Mouse (Mus musculus) G1E-ER4 (cell line): ENCODE measurements around the gene Dtnb. TPM values are rescaled to one million over a fixed set of nuclear protein-coding genes. Genes with fewer than 3 reads are reported as not detected.

Source experiments
- GATA1 ChIP-seq: IDR thresholded peaks from one replicate; pipeline ENCODE4 v1.8.0; 2012; ENCODE audit warnings: low read length, inconsistent platforms
- polyA plus RNA-seq: library from polyadenylated mRNA; stranded (reverse); fragments of >175 nt; gene quantifications from 2 replicates; pipeline ENCODE4 v1.2.3, GENCODE M21; 2012

Dtnb gene
- polyA plus RNA-seq, 1 experiment: not detected

DNA sequence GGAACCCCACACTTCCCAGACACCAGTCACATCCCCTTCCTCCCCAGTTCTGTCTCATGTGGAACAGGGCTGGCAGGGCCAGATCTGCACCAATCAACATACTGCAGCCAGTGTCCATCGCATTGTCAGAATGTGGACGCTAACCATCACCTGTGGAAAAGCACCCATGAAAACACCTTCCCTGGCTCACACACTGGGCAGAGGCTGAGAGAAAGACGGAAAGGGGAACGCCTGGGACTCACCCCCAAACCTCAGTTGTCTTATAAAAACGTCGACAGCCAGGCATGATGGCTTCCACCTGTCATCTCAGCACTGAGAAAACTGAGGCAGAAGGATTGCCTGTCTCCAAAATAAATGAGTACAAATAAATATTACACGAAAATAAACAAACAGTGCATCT is 219.1 kb downstream of the Dtnb start:
- no peak for TF ChIP-seq GATA1

DNA sequence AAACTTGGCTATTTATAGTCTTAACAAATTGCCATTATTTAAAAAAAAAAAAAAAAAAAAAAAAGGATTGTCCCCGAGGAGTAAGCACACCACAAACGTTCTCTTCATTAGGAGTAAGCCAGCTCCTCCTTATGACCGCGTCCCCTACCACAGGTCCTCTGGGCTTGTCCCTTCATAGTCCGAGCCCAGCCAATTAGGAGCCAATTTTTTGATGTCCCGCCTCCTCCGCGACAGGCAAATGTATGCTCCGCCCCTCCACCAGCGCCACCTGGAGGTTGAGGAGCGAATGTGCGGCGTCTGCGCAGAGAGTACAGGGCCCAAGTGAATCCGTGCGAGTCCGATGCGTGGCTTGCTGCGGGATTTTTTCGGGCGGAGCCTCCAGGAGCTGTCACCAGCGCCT is 219.6 kb downstream of the Dtnb start:
- no peak for TF ChIP-seq GATA1

DNA sequence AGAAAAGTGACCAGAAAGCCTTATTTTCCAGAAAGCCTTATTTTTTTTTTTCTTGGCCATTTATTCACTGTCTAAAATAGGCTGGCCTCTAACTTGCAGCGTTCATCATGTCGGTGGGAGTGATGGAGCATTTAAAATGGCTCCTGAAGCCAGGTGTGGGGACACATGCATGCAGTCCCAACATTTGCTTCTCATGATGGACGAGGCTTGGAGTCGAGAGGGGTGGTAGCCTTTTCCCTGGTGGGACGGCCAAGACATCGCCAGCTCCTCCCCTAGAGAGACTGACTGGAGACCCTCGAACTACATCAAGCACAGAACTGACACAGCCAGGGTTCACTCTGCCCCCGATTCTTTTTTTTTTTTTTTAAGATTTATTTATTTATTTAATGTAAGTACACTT is 220.1 kb downstream of the Dtnb start:
- no peak for TF ChIP-seq GATA1

DNA sequence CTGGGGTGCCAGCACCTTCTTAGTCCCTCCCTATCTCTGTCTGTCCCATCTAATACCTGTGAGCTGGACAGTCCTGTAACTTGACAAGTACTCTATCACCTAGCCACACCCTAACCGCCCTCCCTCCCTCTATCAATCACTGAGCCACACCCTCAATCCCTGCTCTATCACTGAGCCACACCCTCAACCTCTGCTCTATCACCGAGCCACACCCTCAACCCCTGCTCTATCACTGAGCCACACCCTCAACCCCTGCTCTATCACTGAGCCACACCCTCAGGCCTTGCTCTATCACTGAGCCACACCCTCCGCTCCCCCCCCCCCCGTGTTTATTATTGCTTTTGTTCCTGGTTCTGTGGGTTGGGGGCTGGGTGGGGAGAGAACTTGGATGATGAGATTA is 223.4 kb downstream of the Dtnb start:
- no peak for TF ChIP-seq GATA1

DNA sequence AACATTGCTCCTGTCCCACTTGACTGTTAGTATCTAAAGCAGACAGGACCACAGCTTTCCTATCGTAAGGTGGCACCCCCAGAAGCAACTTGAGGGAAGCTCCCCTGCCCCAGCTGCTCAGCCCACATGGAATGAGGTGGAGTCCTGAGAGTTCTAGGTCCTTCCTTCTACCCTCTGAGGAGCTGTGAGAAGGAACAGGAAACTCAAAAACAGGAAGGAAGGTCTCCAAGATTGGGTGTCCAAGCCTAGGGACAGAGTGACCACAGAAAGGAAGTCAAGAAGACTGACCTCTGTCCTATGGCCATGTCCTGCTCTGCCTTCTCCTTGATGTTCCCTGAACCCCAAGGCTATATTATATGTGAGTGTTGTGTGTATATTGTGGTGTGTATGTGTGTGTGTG is 227.4 kb downstream of the Dtnb start:
- no peak for TF ChIP-seq GATA1

DNA sequence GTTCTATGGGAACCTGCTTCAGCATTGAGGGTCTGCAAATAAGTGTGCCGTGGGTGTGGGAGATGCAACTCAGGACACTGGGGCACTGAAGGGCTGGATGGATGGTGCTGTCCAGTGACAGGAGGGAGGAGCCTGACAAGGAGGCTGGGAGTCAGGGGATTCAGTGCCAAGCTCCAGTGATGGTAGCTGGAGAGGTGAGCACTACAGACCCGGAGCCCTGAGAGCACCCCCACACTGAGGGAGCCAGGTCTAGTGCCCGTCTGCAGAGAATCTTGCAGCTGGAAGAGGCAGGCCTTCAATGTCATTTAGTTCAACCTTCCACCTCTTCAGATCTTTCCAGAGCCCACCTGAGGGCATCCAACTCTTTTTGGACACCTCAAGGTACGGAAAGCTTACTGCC is 233.7 kb downstream of the Dtnb start, which contains the start of gene Dnmt3a:
Gene Dnmt3a (plus strand): TSS at position 156 of the 400 bp plus-strand sequence.
- TF ChIP-seq GATA1: no peak

DNA sequence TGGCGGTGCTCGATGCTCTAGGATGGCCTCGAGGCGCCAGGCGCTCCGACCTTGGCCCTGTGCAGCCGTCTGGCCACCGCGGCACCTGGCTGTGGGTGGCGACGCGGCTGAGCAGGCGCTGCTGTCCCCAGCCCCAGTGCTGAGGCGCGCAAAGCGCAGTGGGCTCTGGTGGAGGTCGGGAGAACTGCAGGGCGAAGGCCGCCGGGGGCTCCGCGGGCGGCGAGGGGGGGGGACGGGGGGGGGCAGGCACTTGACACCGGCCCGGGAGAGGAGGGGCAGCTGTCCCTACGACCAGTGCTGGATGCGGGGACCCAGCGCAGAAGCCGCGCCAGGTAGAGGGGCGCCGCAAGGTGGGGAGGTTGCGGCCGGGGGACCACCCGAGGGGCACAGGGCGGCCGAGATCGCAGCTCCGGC is 234.1 kb downstream of the Dtnb start:
- no peak for TF ChIP-seq GATA1

DNA sequence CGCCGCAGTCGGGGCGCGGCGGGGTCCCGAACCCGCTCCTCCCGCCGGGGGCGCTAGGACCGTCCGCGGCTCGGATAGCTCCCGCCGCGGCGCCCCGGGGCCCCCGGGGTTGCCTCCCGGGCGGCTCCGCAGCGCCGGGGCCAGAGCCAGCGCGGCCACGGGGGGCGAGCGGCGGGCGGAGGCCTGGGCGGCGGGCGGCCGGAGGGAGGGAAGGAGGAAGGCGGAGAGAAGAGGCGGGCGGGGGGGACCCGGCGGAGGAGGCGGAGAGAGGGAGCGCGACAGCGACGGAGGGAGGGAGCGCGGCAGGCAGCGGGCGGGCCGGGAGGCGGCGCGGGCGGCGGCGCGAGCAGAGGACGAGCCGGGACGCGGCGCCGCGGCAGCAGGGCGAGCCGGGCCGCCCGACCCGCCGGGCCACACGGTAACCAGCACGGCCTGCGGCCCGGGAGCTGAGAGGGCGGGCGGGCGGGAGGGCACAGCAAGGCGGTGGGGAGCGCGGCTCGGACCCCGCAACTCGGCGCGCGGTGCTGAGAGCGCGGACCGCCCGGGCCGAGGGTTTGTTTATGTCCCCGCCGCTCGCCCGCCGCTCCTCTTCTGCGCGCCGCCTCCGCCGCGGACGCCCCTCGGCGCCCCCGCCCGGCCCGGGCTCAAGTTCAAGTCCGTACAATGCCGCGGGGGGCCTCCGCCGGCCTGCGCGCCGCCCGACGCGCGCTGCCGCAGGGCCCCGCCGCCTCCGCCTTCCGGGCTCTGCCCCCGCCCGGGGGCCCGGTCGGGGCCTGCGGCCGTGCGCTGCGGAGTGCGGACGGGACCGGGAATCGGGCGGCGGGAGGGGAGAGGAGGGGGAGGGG is 234.7 kb downstream of the Dtnb start:
- no peak for TF ChIP-seq GATA1

DNA sequence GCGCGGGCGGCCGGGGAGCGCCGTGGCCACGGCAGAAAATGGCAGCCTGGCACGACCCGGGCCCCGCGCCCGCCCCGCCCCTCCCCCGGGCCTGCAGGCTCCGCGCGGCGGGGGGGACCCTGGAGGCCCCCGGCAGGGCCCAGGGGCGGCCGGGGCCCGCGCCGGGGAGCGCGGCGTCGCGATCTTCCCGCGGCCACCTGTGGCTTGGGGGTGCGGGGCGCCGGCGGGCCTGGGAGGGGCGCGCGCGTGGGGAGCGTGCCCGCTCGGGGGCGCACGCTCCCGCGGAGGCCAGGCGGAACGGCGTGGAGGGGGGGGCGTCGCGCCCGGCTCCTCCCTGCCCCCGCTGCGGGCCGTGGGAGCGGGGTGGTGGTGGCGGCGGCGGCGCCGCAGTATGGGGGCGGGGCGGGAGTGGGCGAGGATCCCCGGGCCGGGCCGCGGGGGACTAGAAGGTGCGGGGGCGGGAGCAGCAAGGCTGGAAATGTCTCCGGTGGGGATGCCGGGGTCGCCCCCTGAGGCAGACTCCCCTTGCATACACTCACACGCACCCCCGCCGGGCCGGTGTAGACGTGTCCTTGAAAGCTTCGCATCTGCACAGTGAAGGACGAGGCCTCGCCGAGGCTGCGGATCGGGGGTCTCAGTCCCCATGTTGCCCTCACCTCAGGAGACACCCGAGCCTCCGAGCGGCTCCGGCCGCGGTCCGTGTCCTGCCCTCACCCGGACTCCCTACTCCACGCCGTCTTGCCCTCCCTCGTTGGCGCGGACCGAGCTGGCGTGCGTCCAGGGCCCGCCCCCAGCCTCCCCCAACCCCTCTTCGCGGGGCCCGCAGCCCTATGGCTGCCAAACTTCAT is 235.6 kb downstream of the Dtnb start:
- no peak for TF ChIP-seq GATA1

DNA sequence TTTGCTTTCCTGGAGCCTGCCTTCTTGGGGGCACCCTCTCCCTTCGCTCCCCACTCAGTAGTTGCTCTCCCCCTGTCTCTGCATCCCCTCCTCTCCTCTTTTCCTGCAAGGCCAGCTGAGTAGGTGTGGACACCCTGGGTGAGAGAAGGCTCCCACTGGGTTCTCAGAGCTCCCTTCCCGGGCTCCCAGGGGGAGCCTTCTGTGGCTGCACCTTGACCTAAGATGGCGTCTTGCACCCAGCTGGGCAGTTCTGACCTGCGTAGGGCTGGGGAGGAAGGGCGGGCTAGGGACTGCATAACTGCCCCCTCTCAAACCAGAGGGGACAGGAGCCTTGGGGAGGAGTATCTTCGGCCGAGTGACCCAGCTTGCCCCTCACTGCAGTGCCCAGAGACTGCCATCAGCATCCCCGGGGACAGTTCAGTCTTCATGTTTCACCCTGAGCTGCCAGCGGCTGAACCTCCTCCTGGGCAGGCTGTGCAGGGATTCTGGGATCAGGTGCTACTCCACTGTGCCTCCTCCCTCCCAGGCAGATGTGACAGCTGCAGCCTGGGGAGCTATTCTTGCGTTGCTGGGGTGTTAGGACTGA is 236.3 kb downstream of the Dtnb start:
- no peak for TF ChIP-seq GATA1

DNA sequence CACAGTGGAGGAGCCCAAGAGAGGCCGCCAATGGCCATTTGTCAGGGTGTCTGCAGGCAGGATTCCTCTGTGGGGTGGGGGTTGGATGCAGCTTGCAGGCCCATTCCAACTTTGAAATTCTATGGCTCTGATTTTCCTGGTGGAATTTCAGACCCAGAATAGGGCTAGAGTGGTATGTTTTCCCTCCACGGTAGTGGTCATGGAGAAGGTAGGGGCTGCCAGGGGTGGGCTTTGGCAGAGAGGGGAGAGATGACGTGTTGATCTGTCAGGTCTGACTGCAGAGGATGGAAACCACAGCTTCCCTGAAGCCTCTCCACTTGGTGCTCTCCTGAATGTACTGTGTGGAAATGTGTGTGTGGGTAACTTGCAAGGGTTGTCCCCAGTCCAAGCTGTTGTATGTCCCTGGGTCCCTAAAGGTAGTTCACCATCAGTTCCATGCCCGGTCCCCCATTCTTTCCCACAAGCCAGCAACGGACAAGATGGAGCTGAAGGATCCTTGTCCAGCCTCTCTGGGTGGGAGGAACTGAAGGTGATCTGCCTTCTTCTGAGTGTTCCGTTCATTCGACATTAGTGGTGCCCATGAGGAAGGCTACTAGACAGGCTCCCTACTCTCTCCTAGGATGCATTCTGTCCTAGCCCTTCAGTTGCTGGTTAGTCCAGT is 237.5 kb downstream of the Dtnb start:
- no peak for TF ChIP-seq GATA1

DNA sequence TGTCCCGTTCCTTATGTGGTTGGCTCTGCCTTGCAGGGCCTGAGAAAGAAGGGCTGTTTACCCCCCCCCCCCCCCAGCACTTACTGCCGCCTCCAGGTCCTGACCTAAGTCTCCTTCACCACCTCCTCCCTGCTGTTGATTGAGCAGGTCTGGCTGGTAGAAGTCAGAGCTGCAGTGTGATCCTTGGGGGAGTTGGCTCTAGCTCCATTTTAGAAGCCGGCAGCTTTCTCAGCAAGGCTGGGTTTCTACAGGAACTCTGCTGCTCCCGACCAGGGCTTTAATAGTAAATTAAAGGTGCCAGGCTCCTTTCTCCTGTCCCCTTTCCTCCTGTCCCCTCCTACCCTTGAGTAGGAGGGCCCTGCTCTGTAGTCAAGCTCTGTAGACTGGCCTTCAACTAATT is 238.3 kb downstream of the Dtnb start:
- TF ChIP-seq GATA1: no peak

DNA sequence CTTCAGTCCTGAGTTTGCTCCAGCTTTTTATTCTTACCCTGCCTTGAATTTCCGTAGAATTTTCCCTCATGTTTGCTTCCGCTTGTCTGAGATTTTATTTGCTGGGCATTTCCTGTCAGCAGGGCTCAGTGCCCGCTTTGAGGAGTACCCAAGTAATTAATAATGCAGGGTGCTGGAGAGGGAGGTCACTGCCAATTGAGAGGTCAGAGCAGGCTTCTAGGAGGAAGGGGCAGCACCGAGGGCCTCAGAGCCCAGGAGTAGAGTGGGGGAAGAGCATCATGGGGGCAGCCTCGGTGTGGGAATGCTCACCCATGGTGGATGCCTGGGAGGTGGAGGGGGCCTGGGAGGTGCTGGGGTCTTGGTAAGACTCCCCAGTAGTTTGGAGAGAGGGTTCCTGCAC is 239.4 kb downstream of the Dtnb start:
- TF ChIP-seq GATA1: no peak

DNA sequence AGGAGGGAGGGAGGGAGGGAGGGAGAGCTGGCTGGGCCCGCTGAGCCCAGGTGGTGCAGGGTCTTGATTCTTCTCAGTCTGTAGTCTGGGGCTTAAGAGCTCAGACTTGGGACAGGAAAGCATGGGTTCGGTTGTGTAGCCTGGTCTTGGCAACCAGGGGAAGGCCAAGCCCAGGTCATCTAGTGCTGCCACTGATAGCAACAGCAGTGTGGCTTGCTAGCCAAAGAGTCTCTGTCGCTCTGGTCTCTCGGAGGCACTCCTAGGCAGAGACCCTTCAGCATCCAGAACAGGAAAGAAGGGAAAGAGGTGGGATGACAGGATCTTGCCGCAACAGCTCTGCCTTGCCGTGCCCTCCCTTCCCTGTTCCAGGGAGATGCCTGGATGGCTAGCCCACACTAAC is 240.1 kb downstream of the Dtnb start:
- no peak for TF ChIP-seq GATA1

DNA sequence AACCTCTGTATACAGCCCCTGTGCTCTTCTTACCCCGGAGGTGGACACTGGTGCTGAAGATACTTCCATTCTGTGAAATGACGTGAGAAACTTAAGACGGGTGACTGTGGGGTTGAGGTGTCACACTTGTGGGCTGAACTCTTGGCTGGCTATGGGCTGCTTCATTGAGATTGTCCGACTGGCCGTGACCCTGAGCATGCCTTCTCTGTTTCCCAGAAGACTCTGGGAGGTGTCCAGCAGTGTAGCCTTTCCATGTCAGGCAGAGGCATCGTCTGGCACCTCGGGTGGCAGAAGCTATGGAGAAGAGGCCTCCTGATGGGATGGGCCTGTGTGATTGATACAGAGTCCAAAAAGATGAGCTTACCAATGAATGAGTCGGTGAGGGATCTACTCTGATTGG is 241.0 kb downstream of the Dtnb start:
- TF ChIP-seq GATA1: no peak

DNA sequence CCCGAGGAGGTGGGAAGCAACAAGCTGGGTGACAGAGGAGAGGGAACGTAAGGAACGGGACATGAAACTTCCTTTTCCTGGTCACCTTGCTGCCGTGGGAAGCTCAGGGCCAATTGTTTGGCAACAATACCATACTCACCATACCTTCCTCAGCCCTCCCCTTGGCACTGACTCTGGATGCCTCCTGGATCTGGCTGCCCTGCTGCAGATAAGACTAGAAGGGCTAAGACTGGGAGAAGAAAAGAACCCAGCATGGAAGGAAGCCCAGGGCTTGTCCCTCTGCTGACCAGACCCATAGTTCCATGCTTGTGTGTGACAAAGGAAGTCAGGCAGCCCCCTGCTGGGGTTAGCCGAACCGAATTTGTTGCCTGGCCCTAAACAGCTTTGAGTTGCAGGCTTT is 243.2 kb downstream of the Dtnb start:
- no peak for TF ChIP-seq GATA1
